Mouse (Mus musculus) neutrophil, adult 5-6 weeks (primary cell): Measurements from ENCODE around the gene Ldlr. TPM values are rescaled to one million over a fixed set of nuclear protein-coding genes. Genes with fewer than 3 reads are reported as not detected.
"Not testable (repeated sequence)": the region's sequence is repeated elsewhere in the genome, so short reads cannot be mapped to it uniquely, and the experiment has no call there.

Experiments
- ATAC-seq: fragments of 151-379, 151-347 bp; 2 replicates; pipeline ENCODE4 v1.8.0; 2017; ENCODE audit warnings: mild to moderate bottlenecking, moderate TSS enrichment; ENCODE audit not compliant: insufficient number of reproducible peaks, poor library complexity, low FRiP score, severe bottlenecking; ENCODE audit errors: extremely low read depth
- total RNA-seq: library from RNA; stranded (forward); fragments of 200-1000 nt; gene quantifications from 2 replicates; pipeline ENCODE4 v1.2.3, GENCODE M21; 2017

Ldlr gene
- 8.6 and 10.0 TPM in 2 replicates for total RNA-seq

GRCm38 (mm10) chr9:21723377-21724146 is at the start of gene Ldlr:
Gene Ldlr, plus strand, starts transcription at chr9:21723483.
- ATAC-seq = peak; percentile 34; the same call in 1 of the 2 replicates

GRCm38 (mm10) chr9:21677706-21678105 is 45.6 kb upstream of the Ldlr start:
- ATAC-seq = no peak

- no peak for ATAC-seq
Measured at GRCm38 (mm10) chr9:21680448-21680847, 42.8 kb upstream of the Ldlr start.

GRCm38 (mm10) chr9:21682827-21683226 is 40.5 kb upstream of the Ldlr start:
- no peak for ATAC-seq

- ATAC-seq = no peak
Measured at GRCm38 (mm10) chr9:21683897-21684296, 39.4 kb upstream of the Ldlr start.

GRCm38 (mm10) chr9:21688554-21688953 is 34.7 kb upstream of the Ldlr start:
- ATAC-seq = no peak

GRCm38 (mm10) chr9:21690031-21690430 is 33.3 kb upstream of the Ldlr start:
- ATAC-seq = no peak

- no peak for ATAC-seq
Measured at GRCm38 (mm10) chr9:21691862-21692261, 31.4 kb upstream of the Ldlr start.

GRCm38 (mm10) chr9:21692491-21692890 is 30.8 kb upstream of the Ldlr start:
- no peak for ATAC-seq

GRCm38 (mm10) chr9:21694071-21694470 is 29.2 kb upstream of the Ldlr start:
- no peak for ATAC-seq

- ATAC-seq = no peak
Measured at GRCm38 (mm10) chr9:21695229-21695792, 28.0 kb upstream of the Ldlr start.

GRCm38 (mm10) chr9:21697121-21697520 is 26.2 kb upstream of the Ldlr start:
- ATAC-seq = no peak

- ATAC-seq = not testable (repeated sequence)
Measured at GRCm38 (mm10) chr9:21699280-21699679, 24.0 kb upstream of the Ldlr start.

- ATAC-seq = no peak
Measured at GRCm38 (mm10) chr9:21701091-21701490, 22.2 kb upstream of the Ldlr start.

- ATAC-seq = no peak
Measured at GRCm38 (mm10) chr9:21703494-21703893, 19.8 kb upstream of the Ldlr start.

GRCm38 (mm10) chr9:21706085-21706484 is 17.2 kb upstream of the Ldlr start:
- no peak for ATAC-seq

- ATAC-seq = no peak
Measured at GRCm38 (mm10) chr9:21706586-21707265, 16.6 kb upstream of the Ldlr start.

GRCm38 (mm10) chr9:21709340-21709739 is 13.9 kb upstream of the Ldlr start:
- ATAC-seq = no peak

- peak; percentile 56; the same call in 1 of the 2 replicates for ATAC-seq
Measured at GRCm38 (mm10) chr9:21715298-21715697, 8.0 kb upstream of the Ldlr start.

- no peak for ATAC-seq
Measured at GRCm38 (mm10) chr9:21717015-21717414, 6.3 kb upstream of the Ldlr start.
